Mouse (Mus musculus): ENCODE data around the gene Ankib1. TPM values are rescaled to one million over a fixed set of nuclear protein-coding genes. Genes with fewer than 3 reads are reported as not detected.
A peak's percentile ranks its signal among the peaks of the same experiment; 100 is the strongest.
"Not testable (repeated sequence)": the region's sequence is repeated elsewhere in the genome, so short reads cannot be mapped to it uniquely, and the experiment has no call there.

Ankib1 gene
- polyA plus RNA-seq, 1 experiment from 2014 or later, result 25.6 TPM

GRCm38 (mm10) chr5:3750536-3750935 lies 52.2 kb downstream of the Ankib1 start:
- not testable (repeated sequence) for DNase-seq

DNA sequence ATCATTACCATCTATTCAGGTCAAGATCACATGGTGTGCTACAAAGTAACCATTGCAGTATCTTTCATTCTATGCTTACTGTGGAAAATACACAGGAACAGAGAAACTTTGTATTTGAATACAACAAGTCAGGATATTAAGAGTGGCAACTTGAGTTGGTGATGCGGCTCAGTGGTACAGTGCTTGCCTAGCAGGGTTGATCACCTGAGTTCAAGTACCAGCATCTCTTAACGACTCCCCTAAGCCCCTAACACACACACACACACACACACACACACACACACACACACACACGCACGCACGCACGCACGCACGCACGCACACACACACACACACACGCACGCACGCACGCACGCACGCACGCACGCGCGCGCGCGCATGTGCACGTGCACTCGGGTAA lies 69.9 kb downstream of the Ankib1 start:
- not testable (repeated sequence) for H3K9me3 ChIP-seq (ENCODE audit: control insufficient read depth, low read length); H3K9ac ChIP-seq (replicated peaks; ENCODE audit: low read length); DNase-seq; H3K4me1 ChIP-seq (ENCODE audit: control insufficient read depth, insufficient read depth, low read length); ATAC-seq (ENCODE audit: low FRiP score, low TSS enrichment); H3K27ac ChIP-seq (replicated peaks; ENCODE audit: low read depth, low read length); H3K4me2 ChIP-seq (ENCODE audit: low read length); H3K4me3 ChIP-seq (replicated peaks; ENCODE audit: low read depth, low read length); H3K27me3 ChIP-seq (ENCODE audit: control insufficient read depth, insufficient read depth, low read length)
- peaks cover 14% of the 10 kb centered on the region for H3K36me3 ChIP-seq (ENCODE audit: control insufficient read depth, insufficient read depth, low read length)
- WGBS, result 86% methylated on average over 24 of the region's 24 CpGs

More at GRCm38 (mm10) chr5:3750536-3750935, 52.2 kb downstream of the Ankib1 start:
- H3K9ac ChIP-seq (replicated peaks; ENCODE audit: low read length); H3K4me3 ChIP-seq (replicated peaks; ENCODE audit: low read depth, low read length); ATAC-seq (ENCODE audit: low FRiP score, low TSS enrichment); H3K9me3 ChIP-seq (ENCODE audit: control insufficient read depth, low read length); H3K4me2 ChIP-seq (ENCODE audit: low read length); H3K27me3 ChIP-seq (ENCODE audit: control insufficient read depth, insufficient read depth, low read length); H3K4me1 ChIP-seq (ENCODE audit: control insufficient read depth, insufficient read depth, low read length); H3K27ac ChIP-seq (replicated peaks; ENCODE audit: low read depth, low read length): not testable (repeated sequence)
- peaks cover 23% of the 10 kb centered on the region for H3K36me3 ChIP-seq (ENCODE audit: control insufficient read depth, insufficient read depth, low read length)

- Histone ChIP-seq H3K36me3 (ENCODE audit: control insufficient read depth, insufficient read depth, low read length) (peaks cover 28% of the 10 kb centered on the region), H3K27ac (replicated peaks; ENCODE audit: low read depth, low read length) (no peak overlapping the region), H3K9me3 (ENCODE audit: control insufficient read depth, low read length) (no peaks in the 10 kb centered on the region), H3K27me3 (ENCODE audit: control insufficient read depth, insufficient read depth, low read length) (no peaks in the 10 kb centered on the region), H3K9ac (replicated peaks; ENCODE audit: low read length) (no peak overlapping the region), H3K4me2 (ENCODE audit: low read length) (no peak overlapping the region), H3K4me3 (replicated peaks; ENCODE audit: low read depth, low read length) (no peak overlapping the region), H3K4me1 (ENCODE audit: control insufficient read depth, insufficient read depth, low read length) (no peaks in the 10 kb centered on the region)
- DNase-seq (peak; percentile 34), ATAC-seq (ENCODE audit: low FRiP score, low TSS enrichment) (no peak)
- WGBS, result 87% methylated on average over 5 of the region's 5 CpGs
Observed at GRCm38 (mm10) chr5:3728820-3729219, 73.9 kb downstream of the Ankib1 start.

DNA sequence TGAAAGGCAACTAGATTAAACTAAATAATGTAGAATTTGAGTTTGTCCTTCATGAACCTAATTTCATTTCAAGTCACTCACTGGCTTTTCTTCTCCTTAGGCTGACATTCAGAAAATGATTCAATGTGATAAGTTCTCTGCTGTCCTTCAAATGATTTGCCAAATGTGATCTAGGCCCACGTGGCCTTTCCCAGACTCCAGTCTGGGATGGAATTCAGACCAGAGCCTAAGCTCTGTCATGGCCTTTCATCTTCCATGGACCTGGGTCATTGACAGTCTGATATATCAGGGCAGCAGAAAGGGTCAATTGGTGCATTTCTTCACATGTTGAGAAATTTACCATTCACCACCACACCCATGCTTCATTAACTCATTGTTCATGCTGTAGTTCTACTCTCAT lies 77.2 kb downstream of the Ankib1 start:
- Histone ChIP-seq H3K4me2 (ENCODE audit: low read length) (no peak overlapping the region), H3K4me3 (replicated peaks; ENCODE audit: low read depth, low read length) (no peak overlapping the region), H3K4me1 (ENCODE audit: control insufficient read depth, insufficient read depth, low read length) (no peaks in the 10 kb centered on the region), H3K36me3 (ENCODE audit: control insufficient read depth, insufficient read depth, low read length) (peaks cover 44% of the 10 kb centered on the region), H3K9ac (replicated peaks; ENCODE audit: low read length) (no peak overlapping the region), H3K27ac (replicated peaks; ENCODE audit: low read depth, low read length) (no peak overlapping the region), H3K9me3 (ENCODE audit: control insufficient read depth, low read length) (no peaks in the 10 kb centered on the region), H3K27me3 (ENCODE audit: control insufficient read depth, insufficient read depth, low read length) (no peaks in the 10 kb centered on the region)
- DNase-seq, result no peak
- no peak for ATAC-seq (ENCODE audit: low FRiP score, low TSS enrichment)
- WGBS, result 89% methylated on average over 1 of the region's 1 CpGs

DNA sequence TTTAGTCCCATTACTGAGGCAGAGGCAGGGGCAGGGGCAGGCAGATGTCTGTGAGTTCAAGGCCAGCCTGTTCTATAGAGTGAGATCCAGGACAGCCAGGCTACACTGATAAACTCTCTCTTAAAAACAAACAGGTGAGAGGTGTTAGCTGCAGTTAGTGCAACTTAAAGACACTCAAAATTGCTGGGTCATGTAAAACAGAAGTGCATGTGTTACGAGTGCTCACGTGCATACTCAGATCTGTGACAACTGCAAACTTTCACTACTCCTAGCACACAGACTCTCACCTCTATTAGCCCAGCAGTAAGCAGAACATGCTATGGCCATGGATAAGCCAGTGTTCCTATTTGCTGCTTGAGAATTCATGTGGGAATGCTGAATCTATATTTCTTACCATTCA lies 79.3 kb downstream of the Ankib1 start:
- ATAC-seq (ENCODE audit: low FRiP score, low TSS enrichment) (no peak), DNase-seq (no peak)
- Histone ChIP-seq H3K27me3 (ENCODE audit: control insufficient read depth, insufficient read depth, low read length) (no peaks in the 10 kb centered on the region), H3K4me3 (replicated peaks; ENCODE audit: low read depth, low read length) (no peak overlapping the region), H3K36me3 (ENCODE audit: control insufficient read depth, insufficient read depth, low read length) (peaks cover 58% of the 10 kb centered on the region), H3K4me2 (ENCODE audit: low read length) (no peak overlapping the region), H3K9me3 (ENCODE audit: control insufficient read depth, low read length) (no peaks in the 10 kb centered on the region), H3K9ac (replicated peaks; ENCODE audit: low read length) (no peak overlapping the region), H3K4me1 (ENCODE audit: control insufficient read depth, insufficient read depth, low read length) (no peaks in the 10 kb centered on the region), H3K27ac (replicated peaks; ENCODE audit: low read depth, low read length) (no peak overlapping the region)
- WGBS, result 95% methylated on average over 2 of the region's 2 CpGs

GRCm38 (mm10) chr5:3722873-3723272 lies 79.9 kb downstream of the Ankib1 start:
- no peaks in the 10 kb centered on the region for H3K27me3 ChIP-seq (ENCODE audit: control insufficient read depth, insufficient read depth, low read length)
- no peaks in the 10 kb centered on the region for H3K4me1 ChIP-seq (ENCODE audit: control insufficient read depth, insufficient read depth, low read length)
- H3K27ac ChIP-seq (replicated peaks; ENCODE audit: low read depth, low read length), result no peak overlapping the region
- peaks cover 58% of the 10 kb centered on the region for H3K36me3 ChIP-seq (ENCODE audit: control insufficient read depth, insufficient read depth, low read length)
- no peak overlapping the region for H3K4me3 ChIP-seq (replicated peaks; ENCODE audit: low read depth, low read length)
- no peak overlapping the region for H3K9ac ChIP-seq (replicated peaks; ENCODE audit: low read length)
- ATAC-seq (ENCODE audit: low FRiP score, low TSS enrichment) (no peak), DNase-seq (no peak)
- no peaks in the 10 kb centered on the region for H3K9me3 ChIP-seq (ENCODE audit: control insufficient read depth, low read length)
- 96% methylated on average over 2 of the region's 2 CpGs for WGBS
- H3K4me2 ChIP-seq (ENCODE audit: low read length), result no peak overlapping the region

GRCm38 (mm10) chr5:3719371-3719770 lies 83.4 kb downstream of the Ankib1 start:
- no peaks in the 10 kb centered on the region for H3K9me3 ChIP-seq (ENCODE audit: control insufficient read depth, low read length)
- H3K4me3 ChIP-seq (replicated peaks; ENCODE audit: low read depth, low read length), result no peak overlapping the region
- peaks cover 47% of the 10 kb centered on the region for H3K36me3 ChIP-seq (ENCODE audit: control insufficient read depth, insufficient read depth, low read length)
- DNase-seq (no peak), ATAC-seq (ENCODE audit: low FRiP score, low TSS enrichment) (no peak)
- H3K27ac ChIP-seq (replicated peaks; ENCODE audit: low read depth, low read length), result no peak overlapping the region
- WGBS, result 95% methylated on average over 4 of the region's 4 CpGs
- no peak overlapping the region for H3K4me2 ChIP-seq (ENCODE audit: low read length)
- H3K4me1 ChIP-seq (ENCODE audit: control insufficient read depth, insufficient read depth, low read length), result no peaks in the 10 kb centered on the region
- H3K9ac ChIP-seq (replicated peaks; ENCODE audit: low read length), result no peak overlapping the region
- no peaks in the 10 kb centered on the region for H3K27me3 ChIP-seq (ENCODE audit: control insufficient read depth, insufficient read depth, low read length)

GRCm38 (mm10) chr5:3715800-3716199 lies 86.9 kb downstream of the Ankib1 start:
- no peak overlapping the region for H3K27ac ChIP-seq (replicated peaks; ENCODE audit: low read depth, low read length)
- H3K4me2 ChIP-seq (ENCODE audit: low read length), result no peak overlapping the region
- no peak overlapping the region for H3K9ac ChIP-seq (replicated peaks; ENCODE audit: low read length)
- H3K9me3 ChIP-seq (ENCODE audit: control insufficient read depth, low read length), result no peaks in the 10 kb centered on the region
- H3K36me3 ChIP-seq (ENCODE audit: control insufficient read depth, insufficient read depth, low read length), result peaks cover 46% of the 10 kb centered on the region
- DNase-seq, result no peak
- H3K4me1 ChIP-seq (ENCODE audit: control insufficient read depth, insufficient read depth, low read length), result no peaks in the 10 kb centered on the region
- H3K27me3 ChIP-seq (ENCODE audit: control insufficient read depth, insufficient read depth, low read length), result no peaks in the 10 kb centered on the region
- WGBS, result 96% methylated on average over 5 of the region's 5 CpGs
- no peak for ATAC-seq (ENCODE audit: low FRiP score, low TSS enrichment)
- no peak overlapping the region for H3K4me3 ChIP-seq (replicated peaks; ENCODE audit: low read depth, low read length)

DNA sequence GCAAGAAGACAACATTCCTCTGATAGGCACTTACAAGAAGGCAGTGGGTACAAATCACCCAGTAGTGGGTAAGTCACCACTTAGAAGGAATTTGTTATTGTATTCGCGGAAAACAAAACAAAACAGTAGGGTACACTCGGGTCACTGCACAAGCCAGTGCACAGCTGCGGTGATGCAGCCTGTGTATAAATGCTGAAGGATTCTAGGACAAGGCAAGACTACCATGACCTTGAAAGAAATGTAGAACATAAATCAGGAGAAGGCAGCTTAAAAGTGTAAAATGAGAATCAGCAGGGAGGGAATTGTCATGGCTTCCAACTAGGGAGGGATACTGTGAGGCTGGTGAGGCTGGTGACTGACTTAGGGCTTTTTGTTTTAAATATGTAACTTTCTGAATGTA lies 100.5 kb downstream of the Ankib1 start:
- DNase-seq, result no peak
- H3K27ac ChIP-seq (replicated peaks; ENCODE audit: low read depth, low read length), result no peak overlapping the region
- H3K9me3 ChIP-seq (ENCODE audit: control insufficient read depth, low read length), result no peaks in the 10 kb centered on the region
- no peaks in the 10 kb centered on the region for H3K27me3 ChIP-seq (ENCODE audit: control insufficient read depth, insufficient read depth, low read length)
- no peaks in the 10 kb centered on the region for H3K4me1 ChIP-seq (ENCODE audit: control insufficient read depth, insufficient read depth, low read length)
- H3K9ac ChIP-seq (replicated peaks; ENCODE audit: low read length), result no peak overlapping the region
- H3K4me2 ChIP-seq (ENCODE audit: low read length), result no peak overlapping the region
- peaks cover 47% of the 10 kb centered on the region for H3K36me3 ChIP-seq (ENCODE audit: control insufficient read depth, insufficient read depth, low read length)
- 84% methylated on average over 4 of the region's 4 CpGs for WGBS
- H3K4me3 ChIP-seq (replicated peaks; ENCODE audit: low read depth, low read length), result no peak overlapping the region
- ATAC-seq (ENCODE audit: low FRiP score, low TSS enrichment), result no peak
